Mouse (Mus musculus) embryo, embryonic 10.5 days (tissue): Measurements from ENCODE around the gene Efcab9.

Source experiments
- DNase-seq: peaks from one replicate; pipeline ENCODE4 v3.0.0-alpha.2; 2015; ENCODE audit warnings: low spot score

Gene Efcab9

GRCm38 (mm10) chr11:32556333-32556990, 24.6 kb upstream of the Efcab9 start:
- DNase-seq: no peak

GRCm38 (mm10) chr11:32555103-32555689, 23.3 kb upstream of the Efcab9 start:
- no peak for DNase-seq

- no peak for DNase-seq
Observed at GRCm38 (mm10) chr11:32554141-32555091, 22.5 kb upstream of the Efcab9 start.

DNA sequence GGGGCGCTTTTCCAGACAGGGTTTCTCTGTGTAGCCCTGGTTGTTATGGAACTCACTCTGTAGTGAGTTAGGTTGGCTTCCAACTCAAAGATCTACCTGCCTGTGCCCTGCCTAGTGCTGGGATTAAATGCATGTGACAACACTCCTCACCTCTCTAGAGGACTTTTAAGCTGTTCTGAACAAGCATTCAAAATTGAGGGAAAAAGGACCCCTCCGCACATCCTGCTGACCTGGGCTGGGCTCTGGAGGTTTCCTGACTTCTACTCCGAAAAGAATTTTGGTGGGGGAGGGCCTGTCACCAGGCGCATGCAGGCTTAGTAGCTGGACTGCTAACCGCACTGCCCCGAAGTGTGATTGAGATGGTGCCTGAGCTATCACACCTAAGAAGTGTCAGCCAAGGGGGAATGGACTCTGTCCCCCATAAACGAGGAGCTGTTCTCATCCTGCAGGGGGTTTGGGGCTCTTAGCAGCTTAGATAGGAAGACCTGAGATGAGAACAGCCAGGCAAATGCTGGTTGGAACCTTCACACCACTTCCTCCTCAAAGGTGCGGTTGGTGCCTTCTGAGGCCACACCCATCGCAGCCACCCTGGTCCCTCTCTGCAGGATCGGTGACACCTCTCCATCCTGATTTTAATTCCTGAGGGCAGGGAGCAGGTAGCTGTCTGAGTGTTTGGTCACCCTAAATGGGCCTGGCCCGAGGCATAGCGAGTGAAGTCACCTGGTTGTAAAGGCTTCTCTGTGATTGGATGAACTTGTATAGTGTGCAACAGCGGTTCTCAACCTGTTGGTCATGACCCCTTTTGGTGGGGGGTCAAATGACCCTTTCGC, 21.6 kb upstream of the Efcab9 start:
- no peak for DNase-seq

- no peak for DNase-seq
Observed at GRCm38 (mm10) chr11:32552401-32553090, 20.7 kb upstream of the Efcab9 start.

DNA sequence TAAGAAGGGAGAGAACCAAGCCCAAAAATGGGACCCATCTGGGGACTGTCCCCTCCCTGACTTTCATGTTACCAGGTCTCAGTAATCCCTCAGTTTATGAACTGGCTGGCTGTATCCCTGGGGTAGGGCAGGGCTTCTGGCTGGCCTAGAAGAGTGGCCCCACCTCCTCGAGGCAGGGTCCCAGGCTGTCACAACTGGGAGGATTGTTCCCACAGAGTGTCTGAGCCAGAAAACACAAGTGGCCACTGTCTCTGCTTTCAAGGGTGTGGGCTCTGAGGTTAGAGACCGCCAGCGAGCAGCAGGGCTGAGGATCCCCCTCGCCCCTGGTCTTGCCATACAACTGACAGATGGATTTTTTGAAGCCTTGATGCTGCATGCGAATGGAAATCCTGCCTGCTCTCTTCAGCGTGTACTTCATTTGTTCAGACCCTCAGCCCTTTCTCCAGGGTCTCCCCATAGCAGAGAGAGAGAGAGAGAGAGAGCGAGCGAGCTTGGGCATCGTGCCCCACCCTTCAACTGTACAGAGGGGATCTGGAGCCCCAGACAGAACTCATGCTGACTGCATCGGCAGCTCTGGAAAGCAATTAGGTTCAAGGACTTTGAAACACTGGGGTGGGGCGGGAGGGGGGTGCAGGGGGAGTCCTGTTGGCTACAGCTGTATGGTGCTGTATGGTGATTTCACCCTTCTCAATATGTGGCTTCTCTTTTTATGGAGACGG, 19.9 kb upstream of the Efcab9 start:
- DNase-seq: no peak

DNA sequence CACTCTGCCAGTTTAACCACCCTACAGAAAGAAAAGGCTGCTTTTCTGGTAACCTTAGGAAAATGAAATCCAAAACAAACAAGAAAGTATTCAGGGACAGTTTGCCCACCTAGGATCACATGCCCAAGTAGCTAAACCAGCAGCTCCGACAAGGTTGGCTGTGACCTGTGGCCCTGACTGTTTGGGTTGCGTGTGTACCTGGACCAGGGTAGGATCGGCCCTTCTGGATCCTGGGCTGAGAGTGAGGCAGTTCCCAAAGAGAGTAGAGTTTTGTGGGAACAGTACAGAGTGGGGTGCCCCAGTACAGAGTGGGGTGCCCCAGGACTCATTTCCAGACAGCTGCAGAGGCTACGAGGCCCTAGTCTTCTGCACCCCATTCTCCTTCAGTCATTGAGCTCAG, 19.2 kb upstream of the Efcab9 start:
- no peak for DNase-seq

- DNase-seq: peak; percentile 40
Observed at GRCm38 (mm10) chr11:32550102-32550501, 18.2 kb upstream of the Efcab9 start.

DNA sequence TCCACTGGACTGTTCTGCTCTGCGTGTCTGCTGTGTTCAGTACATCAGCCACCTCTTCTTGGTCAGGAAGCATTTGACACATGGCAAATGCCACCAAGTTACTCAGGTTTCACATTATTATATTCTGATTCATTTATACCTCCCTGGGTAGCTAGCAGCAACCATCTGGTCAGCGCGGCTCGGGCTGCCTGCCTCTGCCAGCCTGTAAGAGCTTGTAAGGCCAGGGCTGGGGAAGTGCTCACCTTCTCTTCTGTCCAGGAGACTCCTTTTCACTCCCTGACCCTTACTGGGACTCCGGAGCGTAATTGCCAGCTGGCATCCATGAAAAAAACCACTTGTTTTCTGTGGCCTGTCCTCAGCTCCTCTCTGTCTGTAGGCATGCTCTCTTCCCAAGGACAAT, 17.4 kb upstream of the Efcab9 start:
- DNase-seq: no peak

GRCm38 (mm10) chr11:32548240-32548639, 16.4 kb upstream of the Efcab9 start:
- DNase-seq: no peak

DNA sequence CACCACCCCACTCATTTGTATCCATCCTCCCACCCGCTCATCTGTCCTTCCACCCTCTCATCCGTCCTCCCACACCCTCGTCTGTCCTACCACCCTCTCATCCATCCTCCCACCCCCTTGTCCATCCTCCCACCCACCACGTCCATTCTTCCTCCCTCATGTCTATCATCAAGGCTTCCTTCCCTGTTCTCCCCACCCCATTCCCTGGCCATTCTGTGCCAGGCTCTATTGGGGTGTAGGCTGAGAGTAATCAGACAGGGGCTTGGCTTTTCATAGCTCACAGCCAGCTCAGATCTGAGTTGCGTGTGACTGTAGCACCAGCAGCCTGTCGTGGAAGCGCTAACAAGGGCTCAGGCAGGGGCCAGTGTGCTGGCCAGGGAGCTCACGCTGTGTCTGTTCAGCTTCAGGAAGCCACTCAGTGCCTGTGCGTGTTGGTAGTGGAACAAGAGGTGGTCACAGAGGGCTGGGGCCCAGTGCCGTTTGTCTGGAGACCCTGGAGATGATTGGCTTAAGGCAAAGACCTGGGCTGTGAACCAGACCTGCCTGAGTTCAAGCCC, 15.6 kb upstream of the Efcab9 start:
- DNase-seq: no peak

GRCm38 (mm10) chr11:32546483-32546882, 14.6 kb upstream of the Efcab9 start:
- DNase-seq: no peak

DNA sequence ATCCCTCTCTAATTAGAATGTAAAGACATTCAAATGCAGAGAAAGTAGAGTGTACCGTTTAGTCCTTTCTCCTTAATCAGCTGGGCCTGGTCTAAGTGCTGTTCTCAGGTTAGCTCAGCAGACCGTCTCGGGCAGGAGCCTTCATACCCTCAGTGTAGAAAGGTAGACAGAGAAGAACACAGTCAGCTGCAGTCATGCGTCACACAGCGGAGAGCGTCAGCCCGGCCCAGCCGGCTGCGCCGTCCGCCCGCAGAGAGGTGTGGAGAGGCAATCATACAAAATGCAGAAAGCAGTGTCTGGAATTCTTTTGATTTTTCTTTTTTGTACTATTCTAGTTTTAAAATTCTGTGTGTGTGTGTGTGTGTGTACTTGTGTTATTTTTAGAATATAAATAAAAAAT, 13.7 kb upstream of the Efcab9 start:
- DNase-seq: no peak

GRCm38 (mm10) chr11:32544497-32544896, 12.6 kb upstream of the Efcab9 start:
- DNase-seq: no peak

GRCm38 (mm10) chr11:32544041-32544440, 12.2 kb upstream of the Efcab9 start:
- no peak for DNase-seq

DNA sequence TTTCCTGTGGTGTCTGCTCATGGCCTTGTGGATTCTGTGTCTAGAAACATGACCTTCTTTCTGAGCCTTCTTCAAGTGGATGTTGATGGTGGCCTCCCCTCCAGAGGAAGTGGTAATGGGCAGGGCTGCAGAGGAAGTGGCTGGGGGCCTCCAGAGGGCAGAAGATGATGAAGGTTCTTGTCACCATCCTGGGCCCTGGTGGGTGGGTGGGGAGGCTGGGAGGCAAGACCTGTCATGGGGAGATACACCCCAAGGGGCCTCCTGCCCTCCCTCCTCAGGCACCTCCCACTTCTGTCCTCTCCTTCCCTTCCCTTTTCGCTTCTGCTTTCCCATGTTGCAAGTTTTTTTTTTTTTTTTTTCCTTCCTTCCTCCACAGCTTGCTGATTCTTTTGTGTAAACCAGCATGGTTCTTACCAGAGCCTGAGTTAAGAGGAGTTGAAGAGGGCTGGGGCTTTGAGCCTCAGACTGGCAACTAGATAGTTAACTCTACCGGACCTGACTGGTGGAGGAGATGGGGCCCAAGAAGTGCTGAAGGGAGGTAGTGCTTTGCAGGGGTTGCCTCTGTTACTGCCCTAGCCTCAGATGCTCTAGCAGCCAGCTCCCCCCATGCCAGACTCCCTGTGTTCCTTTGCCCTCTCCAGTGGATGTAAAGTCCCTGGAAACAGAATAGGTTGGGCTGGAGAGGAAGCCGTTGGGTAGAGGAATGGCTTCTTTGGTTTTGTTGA, 11.0 kb upstream of the Efcab9 start:
- DNase-seq: no peak

GRCm38 (mm10) chr11:32542181-32542580, 10.3 kb upstream of the Efcab9 start:
- DNase-seq: no peak

DNA sequence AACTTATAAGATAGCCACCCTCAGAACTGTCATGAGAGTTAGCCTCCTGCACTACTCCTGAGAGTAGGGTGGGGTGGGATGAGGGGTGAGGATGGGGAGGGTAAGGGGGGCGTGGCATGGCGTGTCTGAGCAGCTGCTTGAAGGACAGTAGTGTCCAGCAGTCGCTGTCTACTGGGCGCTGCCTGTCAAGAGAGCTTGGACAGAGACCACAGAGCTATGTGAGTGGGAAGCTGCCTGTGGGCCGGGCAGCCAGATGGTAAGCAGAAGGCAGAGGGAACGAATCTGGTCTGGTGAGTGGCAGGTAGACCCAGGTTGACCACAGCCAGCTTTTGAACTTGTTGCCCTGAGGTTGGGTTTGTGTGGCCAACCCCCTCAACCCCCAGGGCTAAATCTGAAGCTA, 8.6 kb upstream of the Efcab9 start:
- no peak for DNase-seq

DNA sequence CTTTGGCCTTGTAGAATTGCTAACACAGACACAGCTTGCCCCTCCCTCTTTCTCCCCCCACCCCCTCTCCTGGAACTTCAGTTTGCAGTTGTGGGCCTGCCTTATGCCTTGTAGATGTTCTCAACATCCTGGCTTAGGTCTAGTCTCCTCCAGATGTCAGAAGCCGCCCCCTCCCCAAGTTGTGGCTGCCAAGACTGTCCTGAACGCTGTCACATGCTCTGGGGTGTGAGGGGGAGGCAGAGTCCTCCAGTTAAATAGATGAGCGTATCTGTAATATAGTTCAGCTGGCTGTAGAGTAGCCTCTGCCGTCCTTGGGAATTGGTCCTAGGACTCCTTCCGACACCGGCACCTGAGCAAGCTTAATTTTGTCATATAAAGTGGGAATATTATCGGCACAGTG, 7.8 kb upstream of the Efcab9 start:
- DNase-seq: no peak

- DNase-seq: no peak
Observed at GRCm38 (mm10) chr11:32538846-32539245, 7.0 kb upstream of the Efcab9 start.
